Mouse (Mus musculus) heart, embryonic 15.5 days (tissue): ENCODE measurements at regions not wholly inside any gene's neighbourhood (a gene's known extent, or its start where the extent isn't known, plus 50 kb on each side); places are given as distances from the start of the nearest gene placed in this dataset.

Experiments used
- ATAC-seq: fragments of 200-750 bp; cut with Nextera tagmentation; replicated peaks from 2 replicates; pipeline ENCODE4 v1.8.0; 2017; ENCODE audit warnings: low read depth, moderate TSS enrichment; ENCODE audit not compliant: insufficient number of reproducible peaks, insufficient read depth, low FRiP score
- H3K27ac ChIP-seq: fragments of 300-500 bp; sonication (generic); 2 replicates; pipeline ENCODE4 v1.5.1; 2015; ENCODE audit warnings: mild to moderate bottlenecking, inconsistent platforms
- H3K27me3 ChIP-seq: fragments of 300-500 bp; sonication (generic); 2 replicates; pipeline ENCODE4 v1.6.1; 2015; ENCODE audit warnings: inconsistent platforms
- H3K36me3 ChIP-seq: fragments of 300-500 bp; sonication (generic); 2 replicates; pipeline ENCODE4 v1.6.1; 2015; ENCODE audit warnings: mild to moderate bottlenecking, inconsistent platforms
- H3K4me1 ChIP-seq: fragments of 300-500 bp; sonication (generic); replicated peaks from 2 replicates; pipeline ENCODE4 v1.6.1; 2015; ENCODE audit warnings: inconsistent platforms
- H3K4me2 ChIP-seq: fragments of 300-500 bp; sonication (generic); 2 replicates; pipeline ENCODE4 v1.6.1; 2015; ENCODE audit warnings: inconsistent platforms, mild to moderate bottlenecking, moderate library complexity
- H3K4me3 ChIP-seq: fragments of 300-500 bp; sonication (generic); 2 replicates; pipeline ENCODE4 v1.5.1; 2015; ENCODE audit warnings: mild to moderate bottlenecking, inconsistent platforms
- H3K9ac ChIP-seq: fragments of 300-500 bp; sonication (generic); 2 replicates; pipeline ENCODE4 v1.6.1; 2015; ENCODE audit warnings: mild to moderate bottlenecking, inconsistent platforms
- H3K9me3 ChIP-seq: fragments of 300-500 bp; sonication (generic); replicated peaks from 2 replicates; pipeline ENCODE4 v1.6.1; 2016; ENCODE audit warnings: inconsistent platforms
- WGBS: fragments of 180-500 bp; shearing (Covaris S2); methylation state at CpG from one replicate; pipeline ENCODE4 v1.1.7; 2015; ENCODE audit warnings: mixed read lengths; 5-methylcytosine and 5-hydroxymethylcytosine counted together

DNA sequence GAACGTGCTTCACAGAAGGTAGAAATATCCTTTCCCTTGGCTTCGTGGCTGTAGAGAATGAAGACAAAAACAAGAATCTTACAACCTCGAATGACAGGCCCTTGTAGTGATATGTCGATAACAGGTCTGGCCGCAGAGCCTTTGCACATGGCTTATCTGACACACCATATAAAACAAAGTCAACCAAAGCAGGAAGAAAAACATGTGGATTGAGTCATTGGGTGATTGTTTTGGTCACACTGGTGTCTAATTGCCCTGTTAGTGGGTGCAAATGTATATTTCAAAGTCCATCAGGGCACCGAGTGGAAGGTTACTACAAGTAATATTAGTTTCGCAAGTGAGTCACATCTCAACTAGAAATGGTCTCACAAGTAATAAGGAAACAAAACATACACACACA lies 569.9 kb upstream of the Itga1 start:
- no peak for ATAC-seq
- H3K9me3 ChIP-seq, result no peaks in the 10 kb centered on the region
- H3K27me3 ChIP-seq, result no peaks in the 10 kb centered on the region
- H3K27ac ChIP-seq, result no peak overlapping the region
- no peak overlapping the region for H3K4me3 ChIP-seq
- H3K36me3 ChIP-seq, result no peaks in the 10 kb centered on the region
- H3K4me2 ChIP-seq, result no peak overlapping the region
- 64% methylated on average over 7 of the region's 7 CpGs for WGBS
- H3K9ac ChIP-seq, result no peak overlapping the region
- no peaks in the 10 kb centered on the region for H3K4me1 ChIP-seq

DNA sequence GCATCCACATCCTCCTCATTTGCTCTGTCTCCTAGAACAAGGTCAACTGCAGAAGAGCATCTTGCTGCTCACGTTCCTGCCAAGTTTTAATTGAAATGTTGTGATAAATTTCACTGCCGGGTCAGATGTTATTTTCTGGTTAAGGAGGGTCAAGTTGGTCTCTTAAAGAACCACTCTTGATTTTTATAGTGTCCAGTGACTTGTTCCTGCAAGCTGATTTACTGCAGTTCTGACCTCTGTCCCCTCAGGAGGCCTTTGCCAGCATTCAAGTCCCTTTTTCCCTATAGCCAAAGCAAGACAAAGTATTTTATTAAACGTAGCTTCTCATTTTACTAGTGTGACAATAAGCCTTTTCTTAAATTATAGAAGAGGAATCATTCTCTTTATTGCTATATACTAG lies 567.8 kb upstream of the Itga1 start:
- no peak overlapping the region for H3K4me3 ChIP-seq
- WGBS, result 52% methylated on average over 3 of the region's 3 CpGs
- H3K9me3 ChIP-seq, result no peaks in the 10 kb centered on the region
- H3K9ac ChIP-seq, result no peak overlapping the region
- ATAC-seq, result no peak
- H3K27ac ChIP-seq, result no peak overlapping the region
- no peaks in the 10 kb centered on the region for H3K27me3 ChIP-seq
- H3K4me1 ChIP-seq, result no peaks in the 10 kb centered on the region
- no peaks in the 10 kb centered on the region for H3K36me3 ChIP-seq
- no peak overlapping the region for H3K4me2 ChIP-seq

DNA sequence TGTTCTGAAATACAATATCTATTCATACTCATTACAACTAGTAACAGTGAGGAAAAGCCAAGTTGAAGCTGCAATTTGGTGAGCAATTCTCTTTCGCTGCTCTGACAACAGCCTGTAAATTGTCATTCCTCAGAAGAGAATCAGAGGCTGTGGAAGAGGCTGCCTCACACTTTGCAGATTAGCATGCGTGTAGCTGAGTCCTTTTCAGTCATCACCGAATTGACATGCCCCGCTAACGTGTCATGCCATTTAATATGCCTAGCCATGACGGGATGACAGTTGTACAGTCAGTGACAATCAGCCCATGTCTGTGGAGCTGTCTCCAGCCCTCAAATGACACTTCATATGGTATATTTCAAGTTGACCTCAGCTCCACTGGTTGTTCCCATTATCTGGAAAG lies 553.4 kb upstream of the Itga1 start:
- 75% methylated on average over 6 of the region's 6 CpGs for WGBS

DNA sequence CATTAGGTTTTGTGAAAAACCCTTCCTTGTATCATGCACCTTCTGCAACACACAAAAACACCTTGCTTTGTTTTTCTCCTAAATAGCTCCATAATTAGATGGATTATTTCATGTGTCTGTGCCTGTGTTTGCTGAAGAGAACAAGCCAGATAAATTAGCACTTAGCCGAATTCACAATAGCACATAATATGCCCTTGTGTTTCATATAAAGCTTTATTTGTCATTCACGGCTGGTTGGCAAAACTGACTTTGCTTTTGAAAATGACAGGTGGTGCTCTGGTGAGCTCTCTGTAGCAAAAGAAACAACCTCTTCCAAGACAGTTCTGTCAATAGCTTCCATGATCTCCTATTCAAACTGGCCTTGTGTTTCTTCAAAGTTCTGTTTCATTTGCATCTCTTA lies 551.2 kb upstream of the Itga1 start:
- Histone ChIP-seq H3K36me3 (no peaks in the 10 kb centered on the region), H3K9me3 (no peaks in the 10 kb centered on the region), H3K27me3 (no peaks in the 10 kb centered on the region), H3K27ac (no peak overlapping the region), H3K4me2 (no peak overlapping the region), H3K9ac (no peak overlapping the region), H3K4me1 (no peaks in the 10 kb centered on the region), H3K4me3 (no peak overlapping the region)
- 77% methylated on average over 2 of the region's 2 CpGs for WGBS
- no peak for ATAC-seq

More for the DNA sequence above, 553.4 kb upstream of the Itga1 start:
- H3K9me3 ChIP-seq, result no peaks in the 10 kb centered on the region
- ATAC-seq, result no peak
- H3K4me1 ChIP-seq, result no peaks in the 10 kb centered on the region
- H3K27me3 ChIP-seq, result no peaks in the 10 kb centered on the region
- no peak overlapping the region for H3K4me3 ChIP-seq
- H3K4me2 ChIP-seq, result no peak overlapping the region
- no peak overlapping the region for H3K9ac ChIP-seq
- no peaks in the 10 kb centered on the region for H3K36me3 ChIP-seq
- no peak overlapping the region for H3K27ac ChIP-seq

DNA sequence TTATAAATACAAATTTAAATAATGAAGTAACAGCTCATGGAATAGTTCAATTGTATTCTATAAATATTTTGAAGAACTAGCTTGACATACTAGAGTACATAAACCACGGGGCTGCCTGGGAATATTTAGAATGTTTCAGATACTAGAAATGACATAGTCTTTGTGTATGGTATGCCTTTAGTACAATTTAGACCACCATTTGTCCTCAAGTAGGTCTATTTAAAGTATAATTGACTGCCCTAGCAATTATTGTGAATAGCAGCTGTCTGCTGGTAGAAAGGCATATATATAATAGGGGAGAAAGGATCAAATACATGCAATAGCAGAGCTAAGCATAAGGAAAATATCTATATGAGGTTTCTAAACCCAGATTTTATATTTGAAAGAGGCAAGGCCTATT lies 550.6 kb upstream of the Itga1 start:
- 37% methylated on average over 1 of the region's 1 CpGs for WGBS
- no peaks in the 10 kb centered on the region for H3K9me3 ChIP-seq
- ATAC-seq, result no peak
- no peak overlapping the region for H3K4me2 ChIP-seq
- no peaks in the 10 kb centered on the region for H3K36me3 ChIP-seq
- no peaks in the 10 kb centered on the region for H3K27me3 ChIP-seq
- no peaks in the 10 kb centered on the region for H3K4me1 ChIP-seq
- H3K4me3 ChIP-seq, result no peak overlapping the region
- H3K27ac ChIP-seq, result no peak overlapping the region
- H3K9ac ChIP-seq, result no peak overlapping the region

DNA sequence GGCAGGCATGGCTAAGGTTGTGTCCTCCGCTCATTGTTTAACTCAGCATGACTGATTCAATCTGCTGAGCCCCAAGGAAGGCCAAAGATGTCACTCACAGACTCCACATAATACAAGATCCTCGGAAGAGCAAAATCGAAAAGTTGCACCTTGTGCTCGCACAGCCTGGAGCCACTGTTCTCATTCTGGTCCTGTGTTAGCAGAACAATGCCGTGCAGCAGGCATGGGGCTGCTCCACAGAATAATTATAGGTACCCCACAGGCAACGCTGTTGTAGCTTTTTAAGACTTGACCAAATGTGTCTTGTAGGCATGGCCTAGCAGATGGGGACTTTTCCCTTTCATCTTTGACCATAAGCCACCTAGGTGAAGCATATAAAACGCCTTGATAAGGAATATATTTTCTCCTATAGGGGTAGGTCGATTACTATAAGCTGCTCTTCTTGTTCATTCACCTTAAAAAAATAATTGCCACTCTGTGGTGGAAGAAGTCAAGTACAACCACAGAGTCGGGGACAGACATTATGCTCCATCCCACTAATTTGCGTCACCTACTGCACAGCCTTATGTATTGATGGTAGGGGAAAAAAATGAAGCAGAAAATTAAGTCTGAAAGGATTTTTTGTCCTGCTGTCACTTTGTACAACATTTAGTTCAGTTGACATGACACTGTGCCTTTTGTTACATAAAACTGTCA lies 529.8 kb upstream of the Itga1 start:
- H3K4me2 ChIP-seq, result no peak overlapping the region
- no peak overlapping the region for H3K27ac ChIP-seq
- no peaks in the 10 kb centered on the region for H3K27me3 ChIP-seq
- WGBS, result 76% methylated on average over 10 of the region's 10 CpGs
- H3K4me3 ChIP-seq, result no peak overlapping the region
- H3K9ac ChIP-seq, result no peak overlapping the region
- no peaks in the 10 kb centered on the region for H3K4me1 ChIP-seq
- H3K36me3 ChIP-seq, result no peaks in the 10 kb centered on the region
- H3K9me3 ChIP-seq, result no peaks in the 10 kb centered on the region
- ATAC-seq, result no peak

DNA sequence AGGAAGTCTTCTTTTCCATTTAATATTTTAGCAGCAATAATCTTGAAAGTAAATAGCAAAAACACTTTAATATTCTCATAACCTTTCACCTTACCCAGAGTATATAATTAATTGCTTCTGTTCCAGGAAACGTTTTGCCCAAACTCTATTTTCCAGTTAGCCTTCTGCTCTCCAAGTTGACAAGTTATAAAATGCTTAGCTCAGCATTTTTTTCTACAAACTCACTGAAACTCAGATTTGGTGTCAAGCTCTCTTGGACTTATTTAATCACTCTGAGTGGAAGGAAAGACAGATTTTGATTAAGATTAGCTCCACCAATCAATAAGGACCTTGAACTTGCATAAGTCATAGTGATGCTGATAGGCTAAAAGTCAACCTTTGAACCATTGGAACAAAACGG lies 528.8 kb upstream of the Itga1 start:
- Histone ChIP-seq H3K27me3 (no peaks in the 10 kb centered on the region), H3K27ac (no peak overlapping the region), H3K9ac (no peak overlapping the region), H3K4me1 (no peaks in the 10 kb centered on the region), H3K36me3 (no peaks in the 10 kb centered on the region), H3K9me3 (no peaks in the 10 kb centered on the region), H3K4me2 (no peak overlapping the region), H3K4me3 (no peak overlapping the region)
- ATAC-seq, result no peak
- WGBS, result 68% methylated on average over 2 of the region's 2 CpGs

DNA sequence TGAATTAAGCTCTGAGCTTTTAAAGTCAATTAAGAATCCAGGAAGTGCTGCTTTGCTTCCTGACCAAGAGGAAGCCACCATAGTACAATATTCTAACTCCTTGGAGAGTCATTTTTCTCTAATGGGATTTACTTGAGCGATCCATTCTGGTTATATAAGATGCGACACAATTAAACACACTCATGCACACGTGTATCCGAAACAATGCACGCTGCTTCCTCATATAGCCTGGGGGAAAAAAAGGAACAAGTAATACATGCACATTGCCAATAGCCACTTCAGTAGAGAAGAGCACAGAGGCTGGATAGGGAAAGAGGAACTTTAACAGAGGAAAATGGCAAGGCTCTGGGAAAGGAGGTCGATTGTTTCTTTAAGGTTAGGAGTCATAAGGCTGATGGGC lies 511.4 kb upstream of the Itga1 start:
- no peaks in the 10 kb centered on the region for H3K9me3 ChIP-seq
- 74% methylated on average over 6 of the region's 6 CpGs for WGBS
- H3K4me3 ChIP-seq, result no peak overlapping the region
- no peak overlapping the region for H3K9ac ChIP-seq
- no peak overlapping the region for H3K4me2 ChIP-seq
- H3K36me3 ChIP-seq, result no peaks in the 10 kb centered on the region
- H3K27me3 ChIP-seq, result no peaks in the 10 kb centered on the region
- no peak for ATAC-seq
- H3K4me1 ChIP-seq, result no peaks in the 10 kb centered on the region
- no peak overlapping the region for H3K27ac ChIP-seq

DNA sequence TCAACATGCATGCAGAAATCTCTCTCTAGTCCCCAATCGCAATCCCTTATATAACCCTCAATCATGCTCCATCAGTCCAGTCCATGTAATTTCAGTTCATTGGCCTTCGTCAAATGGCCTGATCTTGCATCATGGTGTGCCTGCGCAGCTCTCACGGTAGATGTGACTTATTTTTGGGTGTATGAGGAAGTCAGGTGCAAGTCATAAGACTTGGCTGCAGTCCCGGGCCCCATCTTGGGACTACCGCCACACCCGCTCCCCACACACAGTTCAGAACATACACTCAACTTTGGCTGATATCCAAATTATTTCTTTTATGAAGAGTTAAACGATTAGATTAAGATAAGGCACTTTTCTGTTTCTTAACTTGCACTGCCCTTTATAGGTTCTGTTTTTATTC lies 504.7 kb upstream of the Itga1 start:
- H3K27ac ChIP-seq, result no peak overlapping the region
- 75% methylated on average over 8 of the region's 8 CpGs for WGBS
- no peaks in the 10 kb centered on the region for H3K4me1 ChIP-seq
- no peak overlapping the region for H3K4me2 ChIP-seq
- no peaks in the 10 kb centered on the region for H3K27me3 ChIP-seq
- H3K9me3 ChIP-seq, result no peaks in the 10 kb centered on the region
- no peak for ATAC-seq
- H3K4me3 ChIP-seq, result no peak overlapping the region
- no peak overlapping the region for H3K9ac ChIP-seq
- no peaks in the 10 kb centered on the region for H3K36me3 ChIP-seq

DNA sequence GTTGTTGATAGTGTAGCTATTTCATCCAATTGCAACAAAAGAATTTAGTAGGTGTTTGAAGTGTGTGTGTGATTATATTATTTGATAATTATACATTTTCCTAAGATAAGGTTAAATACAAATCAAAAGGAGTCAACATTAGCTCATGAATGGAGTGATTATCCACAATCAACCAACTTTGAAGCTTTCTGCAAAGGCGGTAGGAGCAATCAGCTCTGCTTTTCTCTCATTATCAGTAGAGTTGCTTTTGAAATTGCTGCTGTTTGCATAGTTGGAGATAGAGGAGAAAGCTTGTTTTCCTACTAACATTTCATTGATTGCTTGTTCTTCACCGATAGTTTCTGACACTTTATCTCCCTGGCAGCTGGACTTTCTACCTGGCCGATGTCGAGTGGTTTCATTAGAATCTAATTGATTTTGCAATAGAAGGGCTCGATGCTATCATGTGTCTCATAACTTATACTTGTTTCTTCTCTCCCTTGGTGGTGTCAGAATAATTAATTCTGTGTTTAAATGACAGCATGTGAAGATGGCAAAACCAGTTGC lies 493.4 kb upstream of the Itga1 start:
- WGBS, result 70% methylated on average over 5 of the region's 5 CpGs
- no peak overlapping the region for H3K27ac ChIP-seq
- H3K9ac ChIP-seq, result no peak overlapping the region
- no peak for ATAC-seq
- no peaks in the 10 kb centered on the region for H3K9me3 ChIP-seq
- no peaks in the 10 kb centered on the region for H3K4me1 ChIP-seq
- H3K4me3 ChIP-seq, result no peak overlapping the region
- no peak overlapping the region for H3K4me2 ChIP-seq
- no peaks in the 10 kb centered on the region for H3K36me3 ChIP-seq
- H3K27me3 ChIP-seq, result no peaks in the 10 kb centered on the region

DNA sequence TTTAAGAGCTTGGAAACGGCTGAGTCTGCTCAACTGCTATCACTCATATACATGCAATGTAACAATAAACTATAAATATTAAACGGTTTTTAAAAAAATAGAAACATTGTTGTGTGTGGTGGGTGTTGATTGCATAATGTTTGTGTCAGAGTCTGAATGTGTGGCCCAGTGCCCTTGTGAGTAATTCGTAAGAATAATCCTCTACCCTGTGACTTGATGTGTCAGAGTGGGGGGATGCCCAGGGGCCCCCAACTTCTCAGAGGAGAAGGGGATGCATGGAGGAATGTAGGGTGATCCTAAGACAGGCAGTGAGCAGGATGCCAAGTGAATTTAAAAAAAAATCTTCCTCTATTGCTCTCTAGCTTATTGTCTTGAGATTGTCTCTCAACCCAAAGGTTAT lies 474.2 kb upstream of the Itga1 start:
- no peak overlapping the region for H3K27ac ChIP-seq
- 61% methylated on average over 3 of the region's 3 CpGs for WGBS

More for the DNA sequence above, 474.2 kb upstream of the Itga1 start:
- Histone ChIP-seq H3K4me2 (no peak overlapping the region), H3K4me3 (no peak overlapping the region), H3K4me1 (no peaks in the 10 kb centered on the region), H3K9ac (no peak overlapping the region), H3K27me3 (no peaks in the 10 kb centered on the region), H3K9me3 (no peaks in the 10 kb centered on the region), H3K36me3 (no peaks in the 10 kb centered on the region)
- ATAC-seq, result no peak
